Mouse (Mus musculus) liver, embryonic 16.5 days (tissue): Measurements from ENCODE around the gene Gtf3c1. TPM values are rescaled to one million over a fixed set of nuclear protein-coding genes. Genes with fewer than 3 reads are reported as not detected.
A peak's percentile ranks its signal among the peaks of the same experiment; 100 is the strongest.

Experiments
- ATAC-seq: fragments of 200-750 bp; cut with Nextera tagmentation; 2 replicates; pipeline ENCODE4 v1.8.0; 2017; ENCODE audit warnings: low read depth, mild to moderate bottlenecking, moderate number of reproducible peaks, moderate library complexity
- H3K27ac ChIP-seq: fragments of 300-500 bp; sonication (generic); 2 replicates; pipeline ENCODE4 v1.5.1; 2014; ENCODE audit warnings: mild to moderate bottlenecking, low read length
- H3K27me3 ChIP-seq: fragments of 300-500 bp; sonication (generic); 2 replicates; pipeline ENCODE4 v1.6.1; 2014; ENCODE audit warnings: low read depth, low read length, mixed read lengths; ENCODE audit not compliant: control insufficient read depth, insufficient read depth
- H3K36me3 ChIP-seq: fragments of 300-500 bp; sonication (generic); 2 replicates; pipeline ENCODE4 v1.6.1; 2014; ENCODE audit warnings: mild to moderate bottlenecking; ENCODE audit not compliant: control insufficient read depth, insufficient read depth
- H3K4me1 ChIP-seq: fragments of 300-500 bp; sonication (generic); 2 replicates; pipeline ENCODE4 v1.6.1; 2014; ENCODE audit warnings: low read depth, low read length, mixed read lengths; ENCODE audit not compliant: control insufficient read depth
- H3K4me2 ChIP-seq: fragments of 300-500 bp; sonication (generic); 2 replicates; pipeline ENCODE4 v1.6.1; 2014; ENCODE audit warnings: low read depth, low read length, mixed read lengths
- H3K4me3 ChIP-seq: fragments of 300-500 bp; sonication (generic); 2 replicates; pipeline ENCODE4 v1.5.1; 2014; ENCODE audit warnings: low read depth, mild to moderate bottlenecking, low read length
- H3K9ac ChIP-seq: fragments of 300-500 bp; sonication (generic); 2 replicates; pipeline ENCODE4 v1.6.1; 2014; ENCODE audit warnings: low read depth, low read length
- H3K9me3 ChIP-seq: fragments of 300-500 bp; sonication (generic); replicated peaks from 2 replicates; pipeline ENCODE4 v1.6.1; 2016; ENCODE audit warnings: low read length; ENCODE audit not compliant: control insufficient read depth
- WGBS: fragments of 180-500 bp; shearing (Covaris S2); extraction: QIAGEN DNeasy Blood & Tissue Kit; methylation state at CpG from one replicate; pipeline ENCODE4 v1.1.7; 2014; ENCODE audit not compliant: insufficient replicate concordance; 5-methylcytosine and 5-hydroxymethylcytosine counted together
- polyA plus RNA-seq: library from polyadenylated mRNA; unstranded; fragments of >200 nt; fragmentation: Nextera tagmentation; extraction: Ambion mirVana; gene quantifications from 2 replicates; pipeline ENCODE4 v1.2.1, GENCODE M21; 2015

Gtf3c1 gene
- polyA plus RNA-seq, 1 experiment from 2014 or later: 7.3 TPM

DNA sequence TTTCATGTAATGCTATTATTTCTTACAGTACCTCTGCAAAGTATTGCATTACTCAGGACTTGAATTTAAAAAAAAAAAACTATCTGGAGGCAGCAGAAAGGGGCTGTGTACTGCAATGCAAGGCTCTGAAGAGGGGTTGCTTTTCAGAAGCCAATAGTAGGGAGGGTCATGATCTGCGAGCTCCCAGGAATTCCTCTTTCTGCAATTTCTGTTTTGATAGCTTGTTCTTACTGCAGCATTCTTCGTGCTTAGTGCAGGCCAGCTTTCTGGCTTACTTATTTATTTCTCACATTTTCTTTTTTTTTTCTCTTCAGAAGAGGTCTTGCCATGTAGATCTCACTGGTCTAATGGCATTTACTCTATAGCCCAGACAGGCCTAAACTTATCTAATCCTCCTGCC lies 32.9 kb upstream of the Gtf3c1 start:
- 61% methylated on average over 2 of the region's 2 CpGs for WGBS
- H3K4me3 ChIP-seq: no peak overlapping the region
- no peak for ATAC-seq

DNA sequence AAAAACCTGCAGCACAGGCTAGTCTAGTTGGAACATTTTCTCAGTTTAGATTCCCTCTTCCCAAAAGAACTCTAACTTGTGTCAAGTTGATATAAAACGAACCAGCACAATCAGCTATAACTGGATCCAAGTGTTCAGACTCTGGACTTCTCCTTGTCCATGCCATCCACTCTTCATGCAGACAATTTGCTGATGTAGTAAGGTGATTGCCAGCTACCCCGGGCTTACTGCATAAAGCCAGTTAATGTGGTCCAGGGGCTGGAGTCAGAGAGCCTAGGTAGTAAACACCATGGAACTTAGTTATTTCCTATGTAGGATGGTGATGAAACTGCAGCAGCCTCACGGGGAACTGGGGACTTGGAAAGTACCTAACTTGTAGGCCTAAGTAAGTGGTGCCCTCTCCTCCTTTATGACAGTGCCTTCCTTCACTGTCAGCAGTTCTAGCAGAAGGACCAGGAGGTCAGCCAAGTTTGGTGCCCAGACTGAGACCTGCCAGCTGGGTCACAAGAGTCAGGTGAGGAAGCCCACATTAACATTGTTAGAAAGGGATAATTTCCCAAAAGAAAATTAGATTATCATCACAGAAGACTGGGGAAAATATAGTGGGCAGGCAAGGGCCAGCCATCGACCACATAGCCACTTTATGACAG lies 28.9 kb upstream of the Gtf3c1 start:
- Histone ChIP-seq H3K27me3 (no peaks in the 10 kb centered on the region), H3K27ac (no peak overlapping the region), H3K4me1 (peaks cover 2% of the 10 kb centered on the region; the same call in 1 of the 2 replicates), H3K36me3 (no peaks in the 10 kb centered on the region), H3K4me2 (no peak overlapping the region), H3K4me3 (no peak overlapping the region), H3K9me3 (no peaks in the 10 kb centered on the region), H3K9ac (no peak overlapping the region)
- ATAC-seq: no peak
- WGBS: 60% methylated on average over 4 of the region's 4 CpGs

More for the DNA sequence above, 32.9 kb upstream of the Gtf3c1 start:
- Histone ChIP-seq H3K9me3 (no peaks in the 10 kb centered on the region), H3K36me3 (no peaks in the 10 kb centered on the region), H3K4me2 (no peak overlapping the region), H3K27me3 (no peaks in the 10 kb centered on the region), H3K9ac (no peak overlapping the region), H3K4me1 (no peaks in the 10 kb centered on the region), H3K27ac (no peak overlapping the region)

DNA sequence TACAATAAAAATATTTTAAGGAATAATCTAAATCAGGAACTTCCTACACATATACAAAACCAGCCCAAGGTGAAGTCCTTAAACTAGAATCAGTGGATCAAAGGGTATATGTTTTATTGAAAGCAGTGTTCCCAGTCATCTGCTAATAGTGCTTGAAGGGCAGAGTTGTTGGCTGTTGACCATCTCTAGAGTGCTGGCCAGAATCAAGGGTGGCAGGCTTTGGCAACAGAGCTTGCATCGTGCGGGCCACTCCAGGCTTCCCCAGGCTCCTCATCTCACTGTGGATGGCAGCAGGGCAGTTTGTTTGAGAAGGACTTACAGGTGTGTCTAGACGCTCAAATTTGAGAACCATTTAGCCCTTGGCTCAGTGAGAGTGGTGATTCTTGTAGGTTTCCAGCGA lies 26.2 kb upstream of the Gtf3c1 start:
- no peak for ATAC-seq
- Histone ChIP-seq H3K36me3 (no peaks in the 10 kb centered on the region), H3K9ac (no peak overlapping the region), H3K27me3 (no peaks in the 10 kb centered on the region), H3K4me1 (peaks cover 2% of the 10 kb centered on the region; the same call in 1 of the 2 replicates), H3K4me2 (no peak overlapping the region), H3K9me3 (no peaks in the 10 kb centered on the region), H3K4me3 (no peak overlapping the region), H3K27ac (no peak overlapping the region)
- WGBS: 70% methylated on average over 4 of the region's 4 CpGs

DNA sequence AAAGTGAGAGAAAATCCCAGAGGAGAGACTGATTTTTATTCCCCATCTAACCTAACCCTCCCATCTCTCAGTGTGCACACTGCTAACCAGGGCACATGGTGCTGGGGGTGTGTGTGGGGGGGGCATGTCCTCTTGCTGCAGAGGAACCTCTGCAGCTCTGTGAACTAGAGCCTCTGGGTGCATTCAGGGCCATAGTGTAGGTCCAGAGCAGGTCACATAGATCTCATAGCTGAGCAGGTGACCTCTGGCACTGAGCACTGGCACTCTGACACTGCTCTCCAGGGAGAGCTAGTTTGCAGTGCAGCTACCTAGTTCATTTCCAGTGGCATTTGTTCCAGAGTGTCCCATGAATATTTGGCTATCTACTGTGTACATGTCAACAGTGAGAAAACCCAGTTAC lies 24.1 kb upstream of the Gtf3c1 start:
- no peak overlapping the region for H3K9ac ChIP-seq
- peaks cover 2% of the 10 kb centered on the region; the same call in 1 of the 2 replicates for H3K4me1 ChIP-seq
- H3K4me3 ChIP-seq: no peak overlapping the region
- H3K27me3 ChIP-seq: no peaks in the 10 kb centered on the region
- peak; percentile 27 for ATAC-seq
- no peak overlapping the region for H3K4me2 ChIP-seq
- H3K36me3 ChIP-seq: no peaks in the 10 kb centered on the region
- H3K27ac ChIP-seq: no peak overlapping the region
- no peaks in the 10 kb centered on the region for H3K9me3 ChIP-seq

DNA sequence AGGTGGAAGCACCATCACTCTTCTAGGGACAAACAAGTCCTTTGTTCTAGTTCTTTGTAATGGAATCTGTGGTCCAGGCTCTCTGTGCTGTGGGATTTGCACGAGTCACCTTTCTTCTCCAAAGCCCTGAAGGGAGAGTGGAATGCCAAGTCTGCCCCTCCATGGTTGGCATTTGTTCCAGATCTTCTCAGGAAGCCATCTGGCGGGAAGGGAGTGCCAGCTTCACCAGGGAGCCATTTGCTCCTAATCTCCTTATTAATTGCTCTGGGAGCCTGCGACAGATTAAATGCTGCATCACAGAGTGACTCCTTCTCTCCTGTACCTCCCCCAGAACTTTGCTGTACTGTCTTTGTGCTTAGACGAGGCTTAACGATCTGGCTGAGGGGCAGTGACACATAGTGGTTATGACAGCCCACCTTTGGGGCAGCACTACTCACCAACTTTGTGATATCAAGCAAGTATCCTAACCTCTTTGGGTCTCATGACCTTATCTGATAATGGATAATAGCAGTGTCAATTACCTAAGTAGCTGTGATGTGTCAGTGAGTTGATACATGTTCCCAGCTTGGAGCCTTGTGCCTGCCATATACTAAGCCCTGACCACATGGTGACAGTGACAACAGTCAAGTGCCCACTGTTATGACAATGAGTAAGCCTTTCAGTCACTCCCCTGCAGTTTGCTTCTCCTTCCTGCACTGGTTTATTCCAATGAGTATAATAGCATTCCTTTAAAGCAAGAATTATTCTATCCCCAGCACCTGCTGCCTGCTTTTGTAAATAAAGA lies 15.8 kb upstream of the Gtf3c1 start:
- no peak for ATAC-seq
- H3K4me1 ChIP-seq: no peaks in the 10 kb centered on the region
- H3K9ac ChIP-seq: no peak overlapping the region
- H3K4me2 ChIP-seq: no peak overlapping the region
- H3K27ac ChIP-seq: no peak overlapping the region
- no peaks in the 10 kb centered on the region for H3K36me3 ChIP-seq
- WGBS: 66% methylated on average over 5 of the region's 5 CpGs
- no peak overlapping the region for H3K4me3 ChIP-seq
- H3K9me3 ChIP-seq: no peaks in the 10 kb centered on the region
- H3K27me3 ChIP-seq: no peaks in the 10 kb centered on the region

DNA sequence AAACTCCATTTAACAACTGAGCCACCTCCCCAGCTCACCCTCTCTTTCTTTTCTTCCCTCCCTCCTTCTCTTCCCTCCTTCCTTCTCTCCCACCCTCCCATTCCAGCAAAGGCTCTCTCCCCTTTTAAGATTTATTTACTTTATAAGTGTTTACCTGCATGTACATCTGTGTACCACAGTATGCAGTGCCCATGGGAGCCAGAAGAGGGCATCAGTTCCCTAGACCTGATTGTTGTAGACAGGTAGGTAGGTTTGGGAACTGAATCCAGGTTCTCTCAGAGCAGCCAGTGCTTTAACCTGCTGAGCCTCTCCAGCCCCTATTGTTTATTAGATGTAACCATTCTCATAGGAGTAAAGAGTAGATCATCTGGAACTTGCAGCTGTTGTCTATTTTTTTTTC lies 14.5 kb upstream of the Gtf3c1 start:
- no peak overlapping the region for H3K4me2 ChIP-seq
- H3K9me3 ChIP-seq: no peaks in the 10 kb centered on the region
- H3K27me3 ChIP-seq: no peaks in the 10 kb centered on the region
- ATAC-seq: no peak
- H3K9ac ChIP-seq: no peak overlapping the region
- no peak overlapping the region for H3K27ac ChIP-seq
- no peaks in the 10 kb centered on the region for H3K4me1 ChIP-seq
- H3K4me3 ChIP-seq: no peak overlapping the region
- no peaks in the 10 kb centered on the region for H3K36me3 ChIP-seq

DNA sequence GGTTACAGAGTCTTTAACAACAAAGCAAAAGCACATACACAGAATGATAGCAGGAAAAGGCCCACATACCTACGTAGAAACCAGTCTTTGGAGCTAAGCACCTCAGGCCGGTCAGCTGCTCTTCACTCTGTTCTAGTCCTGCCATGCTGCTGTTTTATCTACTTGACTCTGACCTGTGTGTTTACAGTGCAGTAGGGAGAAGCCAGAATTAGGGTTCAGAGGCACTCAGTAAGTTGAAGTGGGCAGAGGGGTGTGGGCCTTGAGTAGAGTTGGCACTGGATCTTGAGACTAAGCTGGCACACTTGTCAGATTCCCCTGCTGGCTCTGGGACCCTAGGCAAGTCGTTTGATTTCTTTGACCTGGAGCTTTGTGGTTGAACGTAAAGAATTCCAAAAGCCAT lies 13.5 kb upstream of the Gtf3c1 start:
- Histone ChIP-seq H3K9ac (no peak overlapping the region), H3K27ac (no peak overlapping the region), H3K36me3 (no peaks in the 10 kb centered on the region), H3K27me3 (no peaks in the 10 kb centered on the region), H3K9me3 (no peaks in the 10 kb centered on the region), H3K4me2 (no peak overlapping the region), H3K4me3 (no peak overlapping the region), H3K4me1 (no peaks in the 10 kb centered on the region)
- no peak for ATAC-seq
- 61% methylated on average over 4 of the region's 4 CpGs for WGBS

DNA sequence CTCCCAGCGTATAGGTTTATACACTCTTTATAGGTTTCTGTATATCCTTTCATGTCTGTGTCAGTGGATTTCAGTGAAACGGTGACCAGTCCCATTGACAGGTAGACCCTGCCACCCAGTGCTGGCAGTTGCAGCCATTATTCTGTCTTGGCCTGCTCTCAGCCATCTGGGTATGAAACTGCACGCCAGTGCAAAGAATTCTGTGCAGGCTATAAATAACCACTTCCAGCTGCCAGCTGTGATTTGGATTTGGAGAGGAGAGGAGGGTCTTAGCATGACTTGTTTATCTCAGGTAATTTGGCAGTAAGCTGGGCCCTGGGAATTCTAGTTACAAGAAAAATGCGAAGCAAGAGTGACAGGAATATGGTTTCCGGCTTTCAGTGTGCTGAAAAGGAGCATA lies 12.8 kb upstream of the Gtf3c1 start:
- ATAC-seq: no peak
- no peaks in the 10 kb centered on the region for H3K4me1 ChIP-seq
- WGBS: 62% methylated on average over 5 of the region's 5 CpGs

DNA sequence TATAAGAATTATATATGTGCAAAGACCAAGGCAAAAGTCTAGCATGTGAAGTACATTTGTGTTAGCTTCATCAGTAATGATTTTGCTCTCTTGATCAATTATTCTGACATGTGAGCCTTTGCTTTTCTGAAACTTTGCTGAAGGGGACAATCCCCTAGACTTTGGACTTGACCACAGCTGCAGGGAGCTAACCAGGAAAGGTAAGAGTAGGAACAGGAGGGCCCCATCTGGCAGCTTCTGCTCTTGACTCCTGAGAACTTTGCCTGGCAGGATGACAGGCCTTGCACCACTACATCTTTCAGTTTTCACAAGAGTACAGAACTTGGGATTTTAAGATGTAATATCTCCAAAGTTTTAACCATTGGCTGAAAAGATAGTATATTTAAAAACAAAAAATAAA lies 10.0 kb upstream of the Gtf3c1 start:
- Histone ChIP-seq H3K27ac (no peak overlapping the region), H3K27me3 (no peaks in the 10 kb centered on the region), H3K9me3 (no peaks in the 10 kb centered on the region), H3K4me1 (no peaks in the 10 kb centered on the region), H3K36me3 (no peaks in the 10 kb centered on the region), H3K4me2 (no peak overlapping the region), H3K9ac (no peak overlapping the region), H3K4me3 (no peak overlapping the region)
- ATAC-seq: no peak

More for the DNA sequence above, 12.8 kb upstream of the Gtf3c1 start:
- no peak overlapping the region for H3K4me2 ChIP-seq
- H3K27me3 ChIP-seq: no peaks in the 10 kb centered on the region
- no peak overlapping the region for H3K4me3 ChIP-seq
- H3K27ac ChIP-seq: no peak overlapping the region
- no peak overlapping the region for H3K9ac ChIP-seq
- H3K36me3 ChIP-seq: no peaks in the 10 kb centered on the region
- no peaks in the 10 kb centered on the region for H3K9me3 ChIP-seq
